In genomic region chr11:72142889-72143288, GRCm38 (mm10) we compare ENCODE assay signal across 10 mouse cellular contexts. TPM values are rescaled to one million over a fixed set of nuclear protein-coding genes. Genes with fewer than 3 reads are reported as not detected.
DNase-seq lines count a peak whose midpoint lies in the region; ATAC-seq and TF ChIP-seq lines count a peak whose summit lies in the region.
"Had no signal": no experiment of that assay in that cellular context is flagged by ENCODE, and none has a peak within 500 bp of the region (broad histone marks: within the 10 kb centered on the region; RNA-seq: fewer than 3 reads in every experiment).

No protein-coding gene starts in this region.

- H3K9ac ChIP-seq in neural tube, embryonic 15.5 days (replicated peaks): no peak overlapping the region; the same call in 1 of the 2 replicates

- H3K4me1 ChIP-seq in neural tube, embryonic 15.5 days: peaks cover 11% of the 10 kb centered on the region

- no peak for TF ChIP-seq CTCF in brain, embryonic 14.5 days (IDR thresholded peaks at IDR 0.05; ENCODE audit: borderline replicate concordance, extremely low read depth, insufficient read depth, insufficient read length)

- H3K9me3 ChIP-seq in neural tube, embryonic 15.5 days (replicated peaks): no peaks in the 10 kb centered on the region
- H3K9me3 ChIP-seq: forebrain, embryonic 10.5 days had no signal

- peak; percentile 40; the same call in 1 of the 2 replicates for ATAC-seq in neural tube, embryonic 15.5 days (ENCODE audit: low FRiP score)
- ATAC-seq in erythroblast, adult 5-6 weeks (replicated peaks; ENCODE audit: low FRiP score, poor library complexity, severe bottlenecking): no peak

- peaks cover 4% of the 10 kb centered on the region; the same call in 1 of the 2 replicates for H3K27me3 ChIP-seq in neural tube, embryonic 15.5 days (replicated peaks)

- no peak overlapping the region for H3K4me2 ChIP-seq in neural tube, embryonic 15.5 days

- no peak for TF ChIP-seq POLR2A in brain, embryonic 14.5 days (IDR thresholded peaks at IDR 0.05; ENCODE audit: borderline replicate concordance, extremely low read depth, insufficient read depth, insufficient read length, poor library complexity, severe bottlenecking)

- 48% methylated on average over 10 of the region's 10 CpGs for WGBS in neural tube, embryonic 15.5 days

- peak overlapping the region; percentile 58 for H3K27ac ChIP-seq in neural tube, embryonic 15.5 days (replicated peaks)
- H3K27ac ChIP-seq: forebrain, embryonic 10.5 days had no signal

- no peaks in the 10 kb centered on the region for H3K36me3 ChIP-seq in neural tube, embryonic 15.5 days
- H3K36me3 ChIP-seq: forebrain, embryonic 10.5 days had no signal

- peak; percentile 23 for DNase-seq in ovary, postnatal 36 days (ENCODE audit: low spot score)
- no peak for DNase-seq in ovary, postnatal 10 days (ENCODE audit: low spot score)
- peak; percentile 47 for DNase-seq in brain, embryonic 14.5 days (ENCODE audit: low read depth)
- peak; percentile 56 to 63 for DNase-seq in kidney, postnatal 36 days
- no peak for DNase-seq in heart, postnatal 4 days
- no peak for DNase-seq in adrenal gland, adult 2 months
- DNase-seq: adrenal gland, adult 8-10 months had no signal

- H3K4me3 ChIP-seq in neural tube, embryonic 15.5 days (replicated peaks): no peak overlapping the region
- H3K4me3 ChIP-seq: forebrain, embryonic 10.5 days had no signal

RNA-seq across cellular contexts. Expression of gene Pitpnm3, which starts 7.3 kb away (rescaled TPM):
- polyA plus RNA-seq in brain, embryonic 14.5 days (2012; rRNA removed): 8.2 and 13.0 TPM in 2 replicates
- polyA plus RNA-seq in neural tube, embryonic 15.5 days (2015; fragmentation: Nextera tagmentation; extraction: Ambion mirVana): 4.5 and 5.3 TPM in 2 replicates
- total RNA-seq in heart, postnatal 4 days (2021): 1 to 10 TPM; 1.7 TPM
- 1 to 10 TPM; 1.8 to 4.5 TPM for total RNA-seq in adrenal gland, adult 2 months (2021)
- polyA plus RNA-seq in adrenal gland, adult 2 months (2012; rRNA removed): 4.0 and 6.6 TPM in 2 replicates
- not detected in 2 replicates for total RNA-seq in erythroblast, adult 5-6 weeks (2015; ENCODE audit: low replicate concordance)
- total RNA-seq in erythroblast, adult 5-6 weeks (2017; ENCODE audit: low replicate concordance): 0.14 TPM in 1 of 2 replicates, not detected in the other

Comparison
In these comparisons a context has a peak if more than half of its experiments do, and no peak if none do; other contexts are left out.
1. DNase-seq: peak in ovary, postnatal 36 days (single experiment), brain, embryonic 14.5 days (single experiment) and kidney, postnatal 36 days (2 of 2); none in ovary, postnatal 10 days (single experiment), heart, postnatal 4 days (single experiment) and adrenal gland, adult 2 months (single experiment).